Mouse (Mus musculus): ENCODE measurements around the gene Flrt1.

DNA sequence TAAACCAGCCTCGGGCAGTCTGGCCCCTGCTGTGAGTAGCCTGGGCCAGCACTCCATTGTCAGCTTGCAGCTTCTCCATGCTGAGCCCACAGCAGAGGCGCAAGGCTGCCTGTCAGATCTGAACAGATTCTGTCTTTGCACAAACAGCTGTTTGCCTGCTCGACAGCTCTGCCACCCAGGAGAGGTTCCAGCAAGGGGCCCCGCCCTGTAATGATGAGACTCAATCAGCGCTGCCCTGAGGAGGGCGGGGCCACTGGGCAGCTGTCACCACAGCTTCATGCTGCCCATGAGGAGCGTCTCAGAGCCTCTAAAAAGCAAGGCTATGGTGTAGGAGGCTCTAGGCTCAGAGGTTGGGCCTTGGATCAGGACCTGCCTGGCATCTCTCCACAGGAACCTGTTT, 47.7 kb upstream of the Flrt1 start:
- no peak for TF ChIP-seq POLR2A (IDR thresholded peaks at IDR 0.05; ENCODE audit: insufficient read length, low read depth)
- peak; percentile 73 for TF ChIP-seq TCF12 (IDR thresholded peaks at IDR 0.05; ENCODE audit: insufficient read depth, poor library complexity, severe bottlenecking)
